Mouse (Mus musculus) forebrain, embryonic 11.5 days (tissue): ENCODE results near the gene Fbxw21. TPM values are rescaled to one million over a fixed set of nuclear protein-coding genes. Genes with fewer than 3 reads are reported as not detected.
A peak's percentile ranks its signal among the peaks of the same experiment; 100 is the strongest.

ENCODE experiments used
- ATAC-seq: fragments of 200-750 bp; cut with Nextera tagmentation; replicated peaks from 2 replicates; pipeline ENCODE4 v1.8.0; 2017; ENCODE audit warnings: moderate TSS enrichment; ENCODE audit not compliant: low FRiP score
- DNase-seq: peaks from one replicate; pipeline ENCODE4 v3.0.0-alpha.2; 2017; ENCODE audit warnings: low spot score
- H3K27ac ChIP-seq: fragments of 300-500 bp; sonication (generic); 2 replicates; pipeline ENCODE4 v1.5.1; 2014; ENCODE audit warnings: low read depth, low read length
- H3K27me3 ChIP-seq: fragments of 300-500 bp; sonication (generic); 2 replicates; pipeline ENCODE4 v1.6.1; 2014; ENCODE audit warnings: mild to moderate bottlenecking, low read length, mixed read lengths; ENCODE audit not compliant: control insufficient read depth, insufficient read depth
- H3K36me3 ChIP-seq: fragments of 300-500 bp; sonication (generic); 2 replicates; pipeline ENCODE4 v1.6.1; 2014; ENCODE audit warnings: mild to moderate bottlenecking, low read length, moderate library complexity, mixed read lengths; ENCODE audit not compliant: control insufficient read depth, insufficient read depth
- H3K4me1 ChIP-seq: fragments of 300-500 bp; sonication (generic); replicated peaks from 2 replicates; pipeline ENCODE4 v1.6.1; 2014; ENCODE audit warnings: low read length, mixed read lengths; ENCODE audit not compliant: control insufficient read depth, insufficient read depth
- H3K4me2 ChIP-seq: fragments of 300-500 bp; sonication (generic); 2 replicates; pipeline ENCODE4 v1.6.1; 2014; ENCODE audit warnings: low read depth, mild to moderate bottlenecking, low read length, moderate library complexity, mixed read lengths; ENCODE audit not compliant: severe bottlenecking
- H3K4me3 ChIP-seq: fragments of 300-500 bp; sonication (generic); 2 replicates; pipeline ENCODE4 v1.5.1; 2014; ENCODE audit warnings: low read depth, low read length
- H3K9ac ChIP-seq: fragments of 300-500 bp; sonication (generic); 2 replicates; pipeline ENCODE4 v1.6.1; 2014; ENCODE audit warnings: low read length
- H3K9me3 ChIP-seq: fragments of 300-500 bp; sonication (generic); 2 replicates; pipeline ENCODE4 v1.6.1; 2016; ENCODE audit warnings: low read length, mixed read lengths; ENCODE audit not compliant: control insufficient read depth
- WGBS: fragments of 180-500 bp; shearing (Covaris S2); extraction: QIAGEN DNeasy Blood & Tissue Kit; methylation state at CpG from one replicate; pipeline ENCODE4 v1.1.7; 2014; 5-methylcytosine and 5-hydroxymethylcytosine counted together
- polyA plus RNA-seq: library from polyadenylated mRNA; unstranded; fragments of >200 nt; fragmentation: Nextera tagmentation; extraction: Ambion mirVana; gene quantifications from 2 replicates; pipeline ENCODE4 v1.2.1, GENCODE M21; 2014

Gene Fbxw21
- polyA plus RNA-seq, 1 experiment from 2014 or later: not detected

DNA sequence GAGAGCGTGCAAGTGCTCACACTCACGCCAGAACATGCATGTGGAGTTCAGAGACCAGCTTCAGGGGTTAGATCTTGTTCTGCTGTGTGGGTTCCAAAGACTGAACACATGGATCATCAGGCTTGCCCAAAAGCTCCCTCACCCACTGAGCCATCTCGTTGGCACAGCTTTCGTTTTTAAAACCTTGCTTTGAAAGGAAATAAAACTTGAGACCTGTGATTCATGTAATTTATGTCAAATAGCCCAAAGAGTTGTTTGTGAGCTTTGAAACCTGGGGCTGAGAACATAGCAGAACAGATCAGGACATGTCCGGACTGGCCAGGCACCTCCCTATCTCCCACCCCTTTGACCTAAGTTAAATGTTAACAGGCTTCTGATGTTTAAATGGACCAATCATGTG, 31.8 kb downstream of the Fbxw21 start:
- 87% methylated on average over 5 of the region's 5 CpGs for WGBS
- Histone ChIP-seq H3K36me3 (no peaks in the 10 kb centered on the region), H3K9ac (no peak overlapping the region), H3K4me1 (no peaks in the 10 kb centered on the region), H3K27me3 (no peaks in the 10 kb centered on the region), H3K4me3 (no peak overlapping the region), H3K9me3 (no peaks in the 10 kb centered on the region), H3K27ac (no peak overlapping the region), H3K4me2 (no peak overlapping the region)
- DNase-seq: no peak
- no peak for ATAC-seq

- ATAC-seq (no peak), DNase-seq (peak; percentile 61)
- Histone ChIP-seq H3K9me3 (no peaks in the 10 kb centered on the region), H3K36me3 (no peaks in the 10 kb centered on the region), H3K4me2 (no peak overlapping the region), H3K4me3 (no peak overlapping the region), H3K27ac (no peak overlapping the region), H3K9ac (no peak overlapping the region), H3K27me3 (no peaks in the 10 kb centered on the region), H3K4me1 (no peaks in the 10 kb centered on the region)
- 58% methylated on average over 3 of the region's 3 CpGs for WGBS
These were observed 33.6 kb downstream of the Fbxw21 start for GRCm38 (mm10) chr9:109128211-109128610.

GRCm38 (mm10) chr9:109127076-109127475, 34.8 kb downstream of the Fbxw21 start:
- ATAC-seq (no peak), DNase-seq (no peak)
- no peak overlapping the region for H3K4me2 ChIP-seq
- H3K4me3 ChIP-seq: no peak overlapping the region
- WGBS: 85% methylated on average over 4 of the region's 4 CpGs
- no peak overlapping the region for H3K9ac ChIP-seq
- no peaks in the 10 kb centered on the region for H3K4me1 ChIP-seq
- no peak overlapping the region for H3K27ac ChIP-seq
- no peaks in the 10 kb centered on the region for H3K9me3 ChIP-seq
- no peaks in the 10 kb centered on the region for H3K27me3 ChIP-seq
- H3K36me3 ChIP-seq: no peaks in the 10 kb centered on the region

DNA sequence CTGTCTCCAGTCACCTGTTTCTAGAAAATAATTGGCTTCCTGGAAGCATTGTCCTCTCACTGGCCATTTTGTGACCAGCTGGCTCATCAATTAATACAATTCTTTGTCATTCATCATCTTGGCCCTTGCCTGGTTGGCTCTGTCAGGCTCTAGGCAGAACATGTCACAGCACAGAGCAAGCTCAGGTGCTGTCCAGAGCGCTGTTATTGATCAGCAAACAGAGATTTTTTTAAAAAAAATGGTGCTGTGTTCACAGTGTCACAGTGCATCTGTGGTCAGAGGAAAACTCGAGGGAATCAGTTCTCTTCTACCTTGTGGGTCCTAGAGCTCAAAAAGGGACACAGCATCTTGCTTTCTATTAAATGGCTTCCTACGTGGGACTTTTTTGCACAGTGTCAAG, 36.4 kb downstream of the Fbxw21 start:
- Histone ChIP-seq H3K4me2 (no peak overlapping the region), H3K4me3 (no peak overlapping the region), H3K27ac (no peak overlapping the region), H3K9me3 (no peaks in the 10 kb centered on the region), H3K27me3 (no peaks in the 10 kb centered on the region), H3K36me3 (no peaks in the 10 kb centered on the region), H3K9ac (no peak overlapping the region), H3K4me1 (no peaks in the 10 kb centered on the region)
- ATAC-seq: no peak
- 78% methylated on average over 3 of the region's 3 CpGs for WGBS
- no peak for DNase-seq

GRCm38 (mm10) chr9:109125043-109125442, 36.8 kb downstream of the Fbxw21 start:
- ATAC-seq (no peak), DNase-seq (no peak)
- no peaks in the 10 kb centered on the region for H3K9me3 ChIP-seq
- no peak overlapping the region for H3K4me2 ChIP-seq
- no peaks in the 10 kb centered on the region for H3K36me3 ChIP-seq
- no peaks in the 10 kb centered on the region for H3K4me1 ChIP-seq
- no peak overlapping the region for H3K4me3 ChIP-seq
- 89% methylated on average over 2 of the region's 2 CpGs for WGBS
- no peak overlapping the region for H3K9ac ChIP-seq
- no peak overlapping the region for H3K27ac ChIP-seq
- H3K27me3 ChIP-seq: no peaks in the 10 kb centered on the region

- ATAC-seq (no peak), DNase-seq (no peak)
- WGBS: 92% methylated on average over 3 of the region's 3 CpGs
- Histone ChIP-seq H3K9ac (no peak overlapping the region), H3K27ac (no peak overlapping the region), H3K4me2 (no peak overlapping the region), H3K27me3 (no peaks in the 10 kb centered on the region), H3K36me3 (no peaks in the 10 kb centered on the region; the same call in 1 of the 2 replicates), H3K4me1 (no peaks in the 10 kb centered on the region), H3K9me3 (no peaks in the 10 kb centered on the region), H3K4me3 (no peak overlapping the region)
These were observed 37.7 kb downstream of the Fbxw21 start for GRCm38 (mm10) chr9:109124164-109124563.

- no peaks in the 10 kb centered on the region for H3K4me1 ChIP-seq
- ATAC-seq (no peak; the same call in 1 of the 2 replicates), DNase-seq (peak; percentile 50)
- no peak overlapping the region for H3K27ac ChIP-seq
- no peak overlapping the region for H3K4me3 ChIP-seq
- H3K4me2 ChIP-seq: no peak overlapping the region
- H3K36me3 ChIP-seq: peaks cover 6% of the 10 kb centered on the region; the same call in 1 of the 2 replicates
- WGBS: 71% methylated on average over 6 of the region's 6 CpGs
- no peaks in the 10 kb centered on the region for H3K9me3 ChIP-seq
- H3K27me3 ChIP-seq: no peaks in the 10 kb centered on the region
- H3K9ac ChIP-seq: no peak overlapping the region
These were observed 38.6 kb downstream of the Fbxw21 start for GRCm38 (mm10) chr9:109123266-109123665.

GRCm38 (mm10) chr9:109122553-109123085, 39.2 kb downstream of the Fbxw21 start:
- WGBS: 48% methylated on average over 2 of the region's 2 CpGs

DNA sequence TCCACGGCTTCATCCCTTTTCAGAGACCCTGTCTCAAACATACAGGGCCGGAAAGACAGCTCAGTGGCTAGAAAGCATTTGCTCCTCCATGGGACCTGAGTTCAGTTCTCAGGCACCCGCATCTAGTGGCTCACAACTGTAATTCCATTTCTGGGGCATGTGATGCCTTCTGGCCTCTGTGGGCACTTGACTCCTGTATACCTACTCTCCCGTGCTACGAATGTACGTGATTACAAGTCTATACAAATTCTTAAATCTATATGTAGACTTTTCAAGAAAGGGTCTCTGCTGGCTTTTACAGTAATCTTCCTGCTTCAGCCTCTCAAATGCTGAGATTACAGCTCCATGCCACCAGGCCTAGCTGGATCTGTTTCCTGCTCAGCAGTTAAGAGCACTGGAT, 40.9 kb downstream of the Fbxw21 start:
- no peak overlapping the region for H3K4me2 ChIP-seq
- H3K4me3 ChIP-seq: no peak overlapping the region
- 89% methylated on average over 6 of the region's 6 CpGs for WGBS
- H3K9ac ChIP-seq: no peak overlapping the region
- no peak overlapping the region for H3K27ac ChIP-seq
- H3K4me1 ChIP-seq: no peaks in the 10 kb centered on the region
- H3K27me3 ChIP-seq: no peaks in the 10 kb centered on the region
- DNase-seq (no peak), ATAC-seq (no peak)
- no peaks in the 10 kb centered on the region for H3K9me3 ChIP-seq
- peaks cover 21% of the 10 kb centered on the region for H3K36me3 ChIP-seq

More at GRCm38 (mm10) chr9:109122553-109123085, 39.2 kb downstream of the Fbxw21 start:
- no peaks in the 10 kb centered on the region for H3K27me3 ChIP-seq
- no peaks in the 10 kb centered on the region for H3K4me1 ChIP-seq
- H3K4me3 ChIP-seq: no peak overlapping the region
- no peaks in the 10 kb centered on the region for H3K9me3 ChIP-seq
- no peak overlapping the region for H3K27ac ChIP-seq
- no peak overlapping the region for H3K9ac ChIP-seq
- H3K36me3 ChIP-seq: peaks cover 10% of the 10 kb centered on the region; the same call in 1 of the 2 replicates
- no peak overlapping the region for H3K4me2 ChIP-seq
- DNase-seq: peak; percentile 52
- no peak; the same call in 1 of the 2 replicates for ATAC-seq
